Mouse (Mus musculus): ENCODE measurements around the gene Slc2a5.

Slc2a5 gene

DNA sequence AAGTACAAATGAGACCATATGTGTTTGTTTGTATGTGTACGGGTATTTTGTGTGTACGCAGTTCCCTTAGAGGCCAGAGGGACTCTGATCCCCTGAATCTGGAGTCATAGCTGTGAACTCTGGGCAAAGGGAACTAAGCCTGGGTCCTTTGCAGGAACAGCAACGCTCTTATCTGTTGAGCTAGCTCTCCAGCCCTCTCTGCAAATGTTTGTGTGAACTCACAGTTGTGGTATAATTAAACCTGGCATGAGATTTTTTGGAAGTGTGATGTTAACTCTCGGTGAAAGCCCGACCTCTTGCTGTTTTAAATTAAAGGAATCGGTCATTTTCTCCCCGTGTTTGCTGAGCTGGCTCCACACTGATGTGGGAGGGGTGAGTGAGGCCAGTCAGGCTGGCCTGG lies 13.4 kb upstream of the Slc2a5 start:
- no peak for DNase-seq (ENCODE audit: low read depth)

DNA sequence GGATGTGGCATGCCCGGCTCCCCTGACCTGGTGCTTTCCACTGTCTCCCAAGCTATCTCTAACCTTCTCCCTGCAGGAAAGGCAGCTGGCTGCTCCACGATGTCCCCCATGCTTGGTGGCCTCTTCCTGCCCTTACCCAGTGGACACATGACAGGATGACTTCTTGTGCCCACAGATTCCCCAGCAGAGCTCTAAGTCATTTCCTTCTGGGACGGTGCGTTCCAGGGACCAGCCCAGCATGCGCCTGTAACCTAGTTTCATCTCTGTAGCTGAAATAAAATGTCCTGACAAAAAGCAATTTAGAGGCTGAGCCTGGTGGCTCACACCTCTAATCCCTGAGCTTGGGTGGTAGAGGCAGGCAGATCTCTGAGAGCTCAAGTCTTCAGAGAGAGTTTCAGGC lies 12.4 kb upstream of the Slc2a5 start:
- no peak for DNase-seq (ENCODE audit: low read depth)

DNA sequence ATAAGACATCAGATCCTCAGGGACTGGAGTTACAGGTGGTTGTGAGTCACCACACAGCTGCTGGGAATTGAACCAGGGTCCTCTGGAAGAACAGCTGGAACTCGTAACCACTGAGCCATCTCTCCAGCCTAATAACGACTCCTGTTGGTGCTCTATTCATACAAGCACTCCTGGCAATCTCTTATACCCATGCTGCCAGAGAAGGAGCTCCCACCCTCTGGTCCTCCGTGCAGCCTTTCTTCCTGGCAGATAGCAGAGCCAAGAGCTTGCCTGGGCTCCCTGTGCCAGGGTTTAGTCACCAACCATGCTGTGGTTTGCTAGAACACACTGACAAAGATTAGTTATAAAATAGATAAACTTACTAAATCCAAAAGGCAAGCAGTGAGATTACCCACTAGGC lies 9.4 kb upstream of the Slc2a5 start:
- no peak for DNase-seq (ENCODE audit: low read depth)

DNA sequence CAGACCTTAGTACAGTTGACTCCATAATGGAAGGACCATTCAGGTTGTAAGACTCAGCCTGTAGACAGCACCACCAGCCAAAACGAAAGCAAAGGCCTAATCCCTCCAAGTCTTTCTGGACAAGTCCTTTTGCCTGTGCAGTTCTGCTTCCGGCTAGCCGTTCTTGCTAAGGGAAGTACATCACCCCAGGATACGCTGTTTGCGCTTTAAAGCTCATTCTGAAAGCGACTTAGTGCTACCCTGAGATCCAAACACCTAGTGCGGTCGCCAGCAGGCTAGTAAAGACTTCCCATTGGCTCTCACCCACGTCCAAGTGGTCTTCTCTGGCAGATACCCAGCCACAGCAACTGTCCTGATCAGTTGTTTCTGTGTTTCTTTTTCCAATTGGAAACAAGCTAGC lies 8.7 kb upstream of the Slc2a5 start:
- DNase-seq (ENCODE audit: low read depth) = no peak

DNA sequence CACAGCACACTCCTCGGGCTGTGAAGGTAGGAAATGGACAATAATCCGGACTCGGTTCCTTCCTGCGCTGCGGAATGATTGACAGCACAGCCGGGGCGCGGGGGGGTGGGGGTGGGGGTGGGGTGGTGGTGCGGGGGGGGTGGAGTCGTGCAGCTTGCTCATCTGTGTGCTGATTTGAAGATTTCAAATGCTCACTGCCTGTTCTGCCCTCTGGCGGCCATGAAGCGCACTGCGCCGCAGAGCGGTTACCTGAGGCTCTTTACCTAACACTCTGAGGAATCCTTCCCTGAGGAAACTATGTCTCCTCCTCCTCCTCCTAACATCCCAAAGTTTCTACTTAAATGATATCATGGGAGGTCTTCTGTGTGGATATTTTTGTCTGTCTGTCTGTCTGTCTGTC lies 6.2 kb upstream of the Slc2a5 start:
- peak; percentile 80 for DNase-seq (ENCODE audit: low read depth)

DNA sequence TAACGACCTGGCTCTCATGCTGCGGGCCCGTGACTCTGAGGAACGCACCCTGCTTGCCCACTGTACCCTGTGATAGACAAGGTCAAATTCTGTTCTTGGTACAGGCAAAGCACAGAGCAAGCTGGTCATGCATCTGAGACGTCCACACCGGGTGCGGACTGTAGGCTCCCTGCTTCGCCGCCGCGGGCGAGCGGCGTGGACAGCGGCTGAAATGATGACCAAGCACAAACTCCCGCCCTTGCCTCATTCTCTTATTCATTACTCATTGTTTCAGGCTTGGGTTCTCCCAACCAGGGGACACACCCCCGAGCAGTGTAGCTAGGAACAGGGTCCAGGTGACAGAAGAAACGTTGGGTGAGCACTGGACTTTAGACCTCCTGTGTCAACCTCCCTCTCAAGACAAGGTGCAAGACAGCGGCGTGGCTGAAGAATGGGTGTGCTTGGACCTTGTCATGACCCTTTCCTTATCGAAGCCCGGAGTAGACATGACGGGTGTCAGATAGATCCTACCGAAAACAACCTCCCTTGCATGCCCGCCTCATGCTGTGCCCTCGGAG lies 4.5 kb upstream of the Slc2a5 start:
- DNase-seq (ENCODE audit: low read depth) = no peak

DNA sequence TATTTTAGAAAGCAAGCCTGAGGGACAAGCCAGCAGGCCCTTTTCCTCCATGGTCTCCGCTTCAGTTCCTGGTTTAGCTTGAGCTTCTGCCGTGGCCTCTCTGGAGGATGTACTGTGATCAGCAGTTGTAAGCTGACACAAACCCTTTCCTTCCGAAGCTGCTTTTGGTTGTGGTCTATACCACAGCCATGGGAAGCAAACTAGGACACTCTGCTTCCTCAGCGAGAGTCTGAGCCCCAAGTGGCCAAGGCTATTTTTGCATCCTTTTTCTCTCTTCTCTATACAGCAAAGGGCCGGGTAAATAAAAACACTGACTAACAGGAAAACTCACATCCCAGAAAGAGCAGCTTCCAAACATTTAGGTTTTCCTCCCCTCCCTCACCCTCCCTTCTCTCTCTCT lies 1.8 kb upstream of the Slc2a5 start:
- DNase-seq (ENCODE audit: low read depth) = peak; percentile 53

DNA sequence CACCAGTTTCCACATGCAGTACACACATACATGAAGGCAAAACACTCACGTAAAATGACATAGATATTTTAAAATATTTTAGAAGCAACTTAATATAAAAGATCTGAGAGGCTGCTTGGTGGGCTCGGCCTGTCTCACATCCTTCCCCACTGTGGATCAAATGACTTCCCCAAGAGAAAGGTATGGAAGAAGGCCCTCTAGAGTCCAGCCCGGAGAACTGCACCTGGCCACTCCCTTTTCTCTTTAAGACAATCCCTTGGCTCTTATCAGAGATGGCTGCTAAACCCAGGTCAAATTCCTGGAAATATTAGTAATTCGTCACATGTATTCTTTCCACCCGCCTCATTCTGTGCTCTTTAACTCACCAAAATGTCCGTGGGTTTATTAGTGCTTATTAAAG lies 920 bp upstream of the Slc2a5 start:
- no peak for DNase-seq (ENCODE audit: low read depth)

DNA sequence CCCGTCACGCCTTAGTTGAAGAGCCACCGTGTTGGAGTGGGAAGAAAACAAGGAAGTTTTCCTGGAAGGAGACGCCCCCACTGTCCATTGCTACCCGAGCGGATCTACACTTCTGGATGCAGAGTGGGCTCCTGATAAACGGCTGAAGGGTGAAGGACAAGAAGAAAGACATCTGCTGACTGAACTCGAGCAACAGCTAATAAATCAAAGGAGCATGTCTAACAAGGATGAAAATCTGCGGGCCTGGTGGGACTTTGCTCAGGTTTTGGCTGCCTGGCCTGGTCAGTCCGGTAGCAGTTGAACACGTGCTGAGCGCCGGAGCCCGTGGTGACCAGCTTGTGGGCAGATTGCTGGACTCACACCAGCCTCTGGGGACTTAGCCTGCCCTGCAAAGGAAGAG lies 557 bp downstream of the Slc2a5 start:
- no peak for DNase-seq (ENCODE audit: low read depth)

DNA sequence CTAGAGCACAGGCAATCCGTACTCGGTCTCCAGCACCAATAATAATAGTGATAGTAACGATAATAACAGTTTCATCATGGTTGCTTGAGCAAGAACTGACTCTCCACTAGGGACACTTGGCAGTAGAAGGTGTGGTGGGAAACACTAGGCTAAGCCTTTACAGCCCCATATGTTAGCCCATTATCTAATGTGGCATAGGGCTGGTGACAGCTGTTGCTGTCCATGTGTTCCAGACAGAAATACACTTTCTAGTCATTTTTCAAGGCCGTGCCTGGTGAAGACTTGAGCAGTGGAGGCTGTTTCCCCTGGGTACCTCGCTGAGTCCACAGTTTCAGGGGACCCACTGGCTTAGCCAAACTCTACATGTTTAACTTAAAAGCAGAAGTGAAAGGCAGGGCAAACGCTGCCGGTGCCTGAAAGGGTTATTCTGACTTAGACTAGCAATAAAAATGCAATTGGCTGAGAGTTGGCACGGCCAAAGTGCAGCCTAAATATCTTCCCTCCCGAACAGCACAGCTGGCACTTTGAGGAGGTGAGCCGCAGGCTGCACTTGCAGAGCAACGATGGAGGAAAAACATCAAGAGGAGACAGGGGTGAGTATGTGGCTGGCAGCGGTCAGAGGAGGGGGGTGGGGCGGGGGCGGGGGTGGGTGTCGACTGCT lies 1.2 kb downstream of the Slc2a5 start:
- no peak for DNase-seq (ENCODE audit: low read depth)

DNA sequence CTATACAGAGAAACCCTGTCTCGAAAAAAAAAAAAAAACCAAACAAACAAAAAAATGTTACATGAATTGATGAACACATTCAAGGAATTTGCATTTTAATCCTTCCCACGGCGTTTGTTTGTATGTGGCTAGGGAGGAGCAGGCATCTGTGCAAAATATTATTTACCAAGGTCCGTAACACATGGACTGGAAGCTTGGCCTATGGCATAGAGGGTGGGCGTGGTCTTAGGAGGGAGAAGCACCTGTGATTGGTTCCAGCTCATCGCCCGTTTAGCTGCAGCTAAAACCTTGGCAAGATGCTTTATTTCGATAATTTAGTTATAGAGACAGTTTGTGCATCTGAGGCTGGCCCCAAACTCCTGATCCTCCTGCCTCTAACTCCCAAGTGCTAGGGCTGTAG lies 2.3 kb downstream of the Slc2a5 start:
- no peak for DNase-seq (ENCODE audit: low read depth)

DNA sequence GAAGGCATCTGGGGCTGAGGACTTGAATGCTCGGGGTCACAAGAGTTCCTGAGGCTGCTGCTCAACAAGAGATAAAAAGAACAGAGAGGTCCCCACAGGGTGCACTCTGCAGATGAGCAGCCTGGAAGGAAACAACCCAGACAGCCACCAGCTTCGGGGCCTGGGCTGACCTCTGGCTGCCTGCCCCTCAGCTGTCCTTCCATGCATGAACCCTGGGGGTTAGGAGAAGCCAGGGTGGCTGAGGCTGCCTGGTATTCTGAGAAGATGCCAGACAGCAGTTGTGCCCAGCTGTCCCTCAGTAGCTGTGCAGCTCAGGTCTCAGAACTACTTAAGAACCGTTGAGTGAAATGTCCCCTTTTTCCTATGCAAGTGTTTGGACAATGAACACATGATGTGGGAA lies 3.4 kb downstream of the Slc2a5 start:
- DNase-seq (ENCODE audit: low read depth) = no peak

DNA sequence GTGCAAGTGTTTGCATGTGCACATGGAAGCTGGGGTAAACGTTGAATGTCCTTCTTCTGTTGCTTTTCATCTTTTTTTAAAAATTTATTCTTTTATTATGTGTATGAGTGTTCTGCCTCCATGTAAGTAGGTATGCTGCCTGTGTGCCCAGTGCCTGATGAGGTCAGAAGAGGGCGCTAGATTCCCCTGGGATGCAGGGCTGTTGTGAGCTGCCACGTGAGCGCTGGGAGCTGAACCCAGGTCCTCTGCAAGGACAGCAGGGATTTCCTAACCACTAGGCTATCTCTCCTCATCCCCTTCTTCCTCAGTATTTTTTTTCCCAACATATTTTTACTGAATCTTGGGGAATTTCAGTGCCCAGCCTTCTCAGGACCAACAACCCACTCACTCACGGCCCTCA lies 7.3 kb downstream of the Slc2a5 start:
- no peak for DNase-seq (ENCODE audit: low read depth)

DNA sequence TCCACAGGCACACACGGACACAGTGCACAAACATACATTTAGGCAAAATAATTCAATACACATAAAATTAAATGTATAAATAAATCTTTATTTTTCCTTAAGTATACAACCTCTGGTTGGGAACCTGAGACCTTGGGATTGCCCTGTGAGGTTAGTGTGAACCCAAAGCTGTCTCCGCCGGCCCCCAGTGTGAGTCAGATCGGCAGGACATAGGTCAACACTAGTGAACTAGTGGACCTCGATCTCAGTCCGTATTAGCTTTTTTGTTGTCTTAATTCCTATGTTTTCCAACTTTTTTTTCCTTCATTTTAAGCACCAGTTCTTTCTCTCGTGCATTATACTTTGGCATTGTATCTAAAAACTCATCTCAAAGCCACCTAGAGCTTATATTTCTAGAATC lies 8.8 kb downstream of the Slc2a5 start:
- no peak for DNase-seq (ENCODE audit: low read depth)

DNA sequence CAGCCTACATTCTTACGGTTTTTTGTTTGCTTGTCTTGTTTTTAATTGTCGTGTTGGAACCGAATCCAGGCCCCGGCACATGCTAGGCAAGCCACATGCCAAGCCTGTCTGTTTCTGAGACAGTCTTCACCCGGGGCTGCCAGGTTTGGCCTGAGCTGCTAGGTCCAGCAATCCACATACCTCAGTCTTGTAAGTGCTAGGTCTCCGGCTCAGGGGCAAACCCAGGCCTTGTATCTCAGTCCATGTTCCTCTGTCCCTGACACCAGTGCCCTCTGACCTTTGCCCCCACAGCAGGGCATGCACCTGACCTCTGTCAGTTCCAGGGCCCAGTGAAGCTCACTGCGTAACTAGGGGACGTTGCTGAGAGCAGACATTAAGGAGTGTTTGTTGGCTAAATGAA lies 9.5 kb downstream of the Slc2a5 start:
- DNase-seq (ENCODE audit: low read depth) = no peak

DNA sequence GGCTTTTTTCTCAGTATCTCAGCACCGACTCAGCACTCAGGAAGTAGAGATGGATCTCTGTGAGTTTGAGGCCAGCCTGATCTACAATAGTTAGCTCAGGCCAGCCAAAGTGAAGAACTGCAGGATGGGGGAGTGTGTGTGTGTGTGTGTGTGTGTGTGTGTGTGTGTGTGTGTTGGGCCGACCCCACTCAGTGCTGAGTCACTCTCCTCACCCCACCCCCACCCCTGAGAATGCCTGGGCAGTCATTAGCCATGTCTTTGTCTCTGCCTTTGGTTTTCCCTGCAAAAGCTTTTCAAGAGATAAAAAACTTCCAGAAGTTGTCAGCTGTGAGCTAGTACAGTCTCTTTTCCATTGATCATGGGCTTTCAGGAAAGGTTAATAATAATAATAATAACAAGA lies 11.6 kb downstream of the Slc2a5 start:
- DNase-seq (ENCODE audit: low read depth) = no peak

DNA sequence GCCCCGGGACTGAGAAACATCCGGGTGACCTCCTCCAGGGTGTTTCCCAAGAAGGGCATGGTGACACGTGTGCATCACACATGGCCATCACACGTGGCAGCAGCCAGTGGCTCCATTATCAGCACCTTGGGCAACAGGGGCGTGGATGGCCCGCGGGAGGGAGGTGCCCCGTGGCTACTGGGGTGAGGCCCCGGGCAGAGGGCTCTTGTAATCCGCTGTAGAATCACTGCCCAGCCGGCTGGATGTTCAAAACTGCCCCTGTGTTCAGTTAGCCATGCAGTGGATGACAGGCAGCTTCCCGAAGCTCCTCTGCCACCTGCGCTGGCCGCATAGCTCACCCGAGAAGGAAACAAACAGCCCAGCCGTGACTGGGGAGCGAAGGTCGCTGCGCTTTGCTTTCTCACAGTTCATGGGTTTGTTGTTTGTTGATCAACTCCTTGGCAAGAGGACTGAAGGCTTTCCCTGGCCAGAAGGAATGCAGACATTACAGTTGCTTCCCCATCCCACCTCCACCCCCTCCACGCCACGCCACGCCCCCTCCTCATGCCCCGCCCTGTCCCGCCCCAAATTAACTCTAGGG lies 13.7 kb downstream of the Slc2a5 start:
- DNase-seq (ENCODE audit: low read depth) = no peak

DNA sequence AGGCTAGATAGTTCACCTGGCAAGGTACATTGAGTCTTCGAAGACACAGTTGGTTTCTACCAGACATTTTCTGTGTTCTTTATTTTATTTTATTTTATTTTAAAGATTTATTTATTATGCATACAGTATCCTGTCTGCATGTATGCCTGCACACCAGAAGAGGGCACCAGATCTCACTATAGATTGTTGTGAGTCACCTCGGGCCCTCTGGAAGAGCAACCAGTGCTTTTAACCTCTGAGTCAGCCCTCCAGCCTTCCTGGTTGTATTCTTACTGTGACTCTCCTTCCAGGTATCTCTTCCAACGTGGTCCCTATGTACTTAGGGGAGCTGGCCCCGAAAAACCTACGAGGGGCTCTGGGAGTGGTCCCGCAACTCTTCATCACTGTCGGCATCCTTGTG lies 16.2 kb downstream of the Slc2a5 start:
- DNase-seq (ENCODE audit: low read depth) = no peak

DNA sequence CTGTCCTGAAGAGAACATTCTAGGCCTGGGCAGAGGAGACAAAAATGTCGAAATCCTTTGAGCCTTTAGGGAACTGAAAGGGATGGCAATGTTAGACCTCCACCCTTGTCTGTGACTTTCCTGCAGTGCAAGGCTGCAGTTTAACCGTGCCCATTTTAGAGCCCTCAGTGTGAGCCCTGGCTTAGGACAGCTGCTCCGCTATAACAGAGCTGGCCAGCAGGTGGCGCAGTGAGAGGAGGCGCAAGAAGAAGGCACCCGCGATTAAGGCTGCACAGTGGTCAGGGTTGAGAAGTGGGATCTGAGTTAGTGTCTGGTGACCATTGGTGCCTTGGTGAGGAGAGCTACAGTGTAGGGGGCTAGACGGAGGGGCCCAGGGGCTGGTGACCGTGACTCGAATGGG lies 17.6 kb downstream of the Slc2a5 start:
- peak; percentile 79 for DNase-seq (ENCODE audit: low read depth)

DNA sequence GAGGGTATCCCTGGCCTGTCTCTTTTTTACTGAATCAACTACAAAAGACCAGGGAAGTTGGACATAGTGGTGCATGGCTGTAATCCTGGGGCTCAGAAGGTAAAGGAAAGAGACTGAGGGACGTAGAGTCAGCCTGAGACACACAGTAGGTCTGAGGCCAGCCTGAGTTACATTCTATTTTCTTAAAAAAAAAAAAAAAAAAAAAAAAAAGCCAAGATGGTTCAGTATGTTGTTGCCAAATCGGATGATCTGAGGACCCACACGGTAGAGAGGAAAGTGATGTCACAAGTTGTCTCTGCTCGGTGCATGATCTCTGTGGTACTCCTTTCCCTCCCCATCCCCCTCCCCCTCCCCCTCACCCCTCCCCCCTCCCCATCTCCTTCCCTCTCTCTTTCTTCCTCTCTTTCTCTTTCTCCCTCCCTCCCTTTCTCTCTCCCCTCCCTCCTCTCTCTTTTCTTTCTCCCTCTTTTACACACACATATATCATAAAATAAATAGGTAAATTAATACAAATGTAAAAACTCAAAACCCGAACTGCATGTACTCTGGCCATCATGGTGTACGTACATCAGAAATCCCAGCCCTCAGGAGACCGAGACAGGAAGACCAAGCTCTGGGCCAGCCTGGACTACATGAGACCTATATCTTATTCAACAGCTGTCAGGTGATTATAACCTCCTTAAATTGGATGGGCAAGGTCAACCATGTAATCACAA lies 18.4 kb downstream of the Slc2a5 start:
- no peak for DNase-seq (ENCODE audit: low read depth)

DNA sequence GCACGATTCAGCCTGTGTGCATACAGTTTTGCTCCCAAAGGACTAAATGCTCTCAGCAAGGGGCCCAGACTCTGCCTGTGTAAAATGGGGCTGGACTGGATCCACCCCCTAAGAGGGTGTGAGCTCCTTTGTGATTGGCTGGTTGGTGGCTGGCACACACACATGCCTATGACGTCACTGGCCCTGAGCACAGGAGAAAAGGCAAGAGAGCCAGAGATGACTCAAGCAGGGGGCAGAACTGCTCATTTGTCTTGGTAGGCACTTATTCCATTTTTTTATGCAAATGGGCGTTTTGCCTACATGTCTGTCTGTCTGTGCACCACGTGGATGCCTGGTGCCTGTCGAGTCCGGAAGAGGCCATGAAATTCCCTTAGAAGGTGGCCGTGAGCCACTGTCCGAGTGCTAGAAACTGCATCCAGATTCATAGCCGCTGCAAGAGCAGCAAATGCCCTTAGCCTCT lies 19.0 kb downstream of the Slc2a5 start:
- peak; percentile 53 for DNase-seq (ENCODE audit: low read depth)

DNA sequence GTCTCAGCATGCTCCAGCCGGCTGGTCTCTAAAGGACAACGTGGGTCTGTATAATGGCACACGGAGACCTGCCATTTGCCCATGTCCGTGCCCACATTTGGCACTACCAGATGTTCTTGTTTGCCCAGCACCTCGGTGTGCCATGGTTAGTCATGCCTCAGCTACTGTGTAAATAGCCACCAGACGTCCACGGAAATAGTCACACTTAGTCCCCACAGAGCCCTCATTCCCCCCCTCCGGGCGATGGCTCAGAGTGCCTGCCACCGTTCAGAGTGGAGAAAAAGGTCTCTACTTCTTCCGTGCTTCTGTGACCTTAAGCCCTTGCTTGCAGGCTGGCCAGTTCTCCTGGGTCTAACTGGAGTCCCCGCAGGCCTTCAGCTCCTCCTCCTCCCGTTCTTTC lies 20.0 kb downstream of the Slc2a5 start:
- no peak for DNase-seq (ENCODE audit: low read depth)

DNA sequence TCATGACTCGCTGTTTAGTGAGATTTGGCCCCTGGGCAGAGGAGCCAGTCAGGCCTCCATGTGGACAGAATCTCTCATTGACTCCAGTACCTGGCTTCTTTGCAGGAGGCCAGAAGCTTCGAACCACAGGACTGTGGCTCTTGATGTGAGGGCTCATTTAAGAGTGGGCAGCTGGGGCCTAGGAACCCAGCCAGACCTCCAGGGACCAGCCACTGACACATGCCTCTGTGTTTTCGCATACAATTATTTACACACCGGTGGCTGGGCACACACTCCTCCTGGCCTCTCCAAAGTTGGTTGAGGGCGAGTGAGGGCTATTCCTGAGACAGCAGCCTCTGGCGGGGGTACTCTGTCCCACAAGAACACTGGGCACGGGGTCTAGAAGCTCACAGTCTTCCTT lies 21.3 kb downstream of the Slc2a5 start:
- no peak for DNase-seq (ENCODE audit: low read depth)
